Mouse (Mus musculus): ENCODE results near the gene Layn. TPM values are rescaled to one million over a fixed set of nuclear protein-coding genes. Genes with fewer than 3 reads are reported as not detected.

Layn gene
- polyA plus RNA-seq, 1 experiment from 2014 or later = 5.4 TPM

GRCm38 (mm10) chr9:51032785-51033529 is 43.9 kb downstream of the Layn start:
- Histone ChIP-seq H3K4me1 (ENCODE audit: insufficient read depth) (no peaks in the 10 kb centered on the region), H3K27ac (ENCODE audit: low read depth) (no peak overlapping the region), H3K9ac (no peak overlapping the region), H3K9me3 (ENCODE audit: low read depth, low read length) (no peaks in the 10 kb centered on the region), H3K27me3 (ENCODE audit: insufficient read depth, low read length) (peaks cover 3% of the 10 kb centered on the region; the same call in 1 of the 2 replicates), H3K36me3 (ENCODE audit: insufficient read depth) (no peaks in the 10 kb centered on the region), H3K4me3 (ENCODE audit: low read depth, low read length) (no peak overlapping the region), H3K4me2 (no peak overlapping the region)
- WGBS = 66% methylated on average over 3 of the region's 3 CpGs
- ATAC-seq (ENCODE audit: insufficient read depth) (no peak), DNase-seq (no peak)
- TF ChIP-seq CTCF (IDR thresholded peaks at IDR 0.05; ENCODE audit: low read depth) = no peak

- H3K4me1 ChIP-seq (ENCODE audit: insufficient read depth) = no peaks in the 10 kb centered on the region
- TF ChIP-seq CTCF (IDR thresholded peaks at IDR 0.05; ENCODE audit: low read depth) = no peak
- H3K9me3 ChIP-seq (ENCODE audit: low read depth, low read length) = no peaks in the 10 kb centered on the region
- no peak overlapping the region for H3K4me2 ChIP-seq
- ATAC-seq (ENCODE audit: insufficient read depth) = no peak
- no peaks in the 10 kb centered on the region for H3K36me3 ChIP-seq (ENCODE audit: insufficient read depth)
- 69% methylated on average over 8 of the region's 8 CpGs for WGBS
- H3K4me3 ChIP-seq (ENCODE audit: low read depth, low read length) = no peak overlapping the region
- no peak overlapping the region for H3K9ac ChIP-seq
- DNase-seq = no peak
- H3K27me3 ChIP-seq (ENCODE audit: insufficient read depth, low read length) = peaks cover 3% of the 10 kb centered on the region; the same call in 1 of the 2 replicates
- H3K27ac ChIP-seq (ENCODE audit: low read depth) = no peak overlapping the region
Observed at GRCm38 (mm10) chr9:51032291-51032690, 44.6 kb downstream of the Layn start.

GRCm38 (mm10) chr9:51031603-51032002 is 45.3 kb downstream of the Layn start:
- H3K27ac ChIP-seq (ENCODE audit: low read depth) = no peak overlapping the region
- no peaks in the 10 kb centered on the region for H3K36me3 ChIP-seq (ENCODE audit: insufficient read depth)
- no peak overlapping the region for H3K4me3 ChIP-seq (ENCODE audit: low read depth, low read length)
- WGBS = 50% methylated on average over 6 of the region's 6 CpGs
- DNase-seq (no peak), ATAC-seq (ENCODE audit: insufficient read depth) (no peak)
- no peaks in the 10 kb centered on the region for H3K9me3 ChIP-seq (ENCODE audit: low read depth, low read length)
- H3K4me2 ChIP-seq = no peak overlapping the region
- peaks cover 3% of the 10 kb centered on the region; the same call in 1 of the 2 replicates for H3K27me3 ChIP-seq (ENCODE audit: insufficient read depth, low read length)
- TF ChIP-seq CTCF (IDR thresholded peaks at IDR 0.05; ENCODE audit: low read depth) = no peak
- no peak overlapping the region for H3K9ac ChIP-seq
- no peaks in the 10 kb centered on the region for H3K4me1 ChIP-seq (ENCODE audit: insufficient read depth)

GRCm38 (mm10) chr9:51030147-51030546 is 46.7 kb downstream of the Layn start:
- Histone ChIP-seq H3K9ac (no peak overlapping the region), H3K4me1 (ENCODE audit: insufficient read depth) (no peaks in the 10 kb centered on the region), H3K36me3 (ENCODE audit: insufficient read depth) (no peaks in the 10 kb centered on the region), H3K4me3 (ENCODE audit: low read depth, low read length) (no peak overlapping the region), H3K9me3 (ENCODE audit: low read depth, low read length) (no peaks in the 10 kb centered on the region), H3K27me3 (ENCODE audit: insufficient read depth, low read length) (peaks cover 3% of the 10 kb centered on the region; the same call in 1 of the 2 replicates), H3K4me2 (no peak overlapping the region), H3K27ac (ENCODE audit: low read depth) (no peak overlapping the region)
- DNase-seq (no peak), ATAC-seq (ENCODE audit: insufficient read depth) (no peak)
- WGBS = 21% methylated on average over 1 of the region's 1 CpGs
- no peak for TF ChIP-seq CTCF (IDR thresholded peaks at IDR 0.05; ENCODE audit: low read depth)

GRCm38 (mm10) chr9:51026952-51027351 is 49.9 kb downstream of the Layn start:
- H3K9me3 ChIP-seq (ENCODE audit: low read depth, low read length) = no peaks in the 10 kb centered on the region
- H3K27ac ChIP-seq (ENCODE audit: low read depth) = no peak overlapping the region
- DNase-seq (no peak), ATAC-seq (ENCODE audit: insufficient read depth) (no peak)
- H3K36me3 ChIP-seq (ENCODE audit: insufficient read depth) = no peaks in the 10 kb centered on the region
- no peak overlapping the region for H3K4me2 ChIP-seq
- H3K27me3 ChIP-seq (ENCODE audit: insufficient read depth, low read length) = peaks cover under 1% of the 10 kb centered on the region; the same call in 1 of the 2 replicates
- TF ChIP-seq CTCF (IDR thresholded peaks at IDR 0.05; ENCODE audit: low read depth) = no peak
- H3K4me3 ChIP-seq (ENCODE audit: low read depth, low read length) = no peak overlapping the region
- H3K9ac ChIP-seq = no peak overlapping the region
- 72% methylated on average over 1 of the region's 1 CpGs for WGBS
- H3K4me1 ChIP-seq (ENCODE audit: insufficient read depth) = no peaks in the 10 kb centered on the region

- Histone ChIP-seq H3K36me3 (ENCODE audit: insufficient read depth) (no peaks in the 10 kb centered on the region), H3K4me3 (ENCODE audit: low read depth, low read length) (no peak overlapping the region), H3K27me3 (ENCODE audit: insufficient read depth, low read length) (no peaks in the 10 kb centered on the region), H3K9me3 (ENCODE audit: low read depth, low read length) (no peaks in the 10 kb centered on the region), H3K4me2 (no peak overlapping the region), H3K4me1 (ENCODE audit: insufficient read depth) (no peaks in the 10 kb centered on the region), H3K9ac (no peak overlapping the region), H3K27ac (ENCODE audit: low read depth) (no peak overlapping the region)
- no peak for TF ChIP-seq CTCF (IDR thresholded peaks at IDR 0.05; ENCODE audit: low read depth)
- no peak for ATAC-seq (ENCODE audit: insufficient read depth)
- no peak for DNase-seq
- 69% methylated on average over 4 of the region's 4 CpGs for WGBS
Observed at GRCm38 (mm10) chr9:51021123-51021795, 55.6 kb downstream of the Layn start.

- H3K4me1 ChIP-seq (ENCODE audit: insufficient read depth) = no peaks in the 10 kb centered on the region
- no peak for ATAC-seq (ENCODE audit: insufficient read depth)
- no peak for TF ChIP-seq CTCF (IDR thresholded peaks at IDR 0.05; ENCODE audit: low read depth)
- H3K4me3 ChIP-seq (ENCODE audit: low read depth, low read length) = no peak overlapping the region
- no peak overlapping the region for H3K27ac ChIP-seq (ENCODE audit: low read depth)
- no peak overlapping the region for H3K9ac ChIP-seq
- DNase-seq = no peak
- no peaks in the 10 kb centered on the region for H3K9me3 ChIP-seq (ENCODE audit: low read depth, low read length)
- no peaks in the 10 kb centered on the region for H3K27me3 ChIP-seq (ENCODE audit: insufficient read depth, low read length)
- no peak overlapping the region for H3K4me2 ChIP-seq
- 54% methylated on average over 3 of the region's 3 CpGs for WGBS
- H3K36me3 ChIP-seq (ENCODE audit: insufficient read depth) = no peaks in the 10 kb centered on the region
Observed at GRCm38 (mm10) chr9:51020351-51020750, 56.5 kb downstream of the Layn start.
